Mouse (Mus musculus) cerebellum, postnatal 14 days (tissue): ENCODE measurements around the gene Klk9.

Experiments used
- DNase-seq, 2 experiments: peaks; one replicate each; pipeline ENCODE4 v3.0.0; 2021; ENCODE audit warnings: mixed read lengths in 2 of 2

The Klk9 gene

DNA sequence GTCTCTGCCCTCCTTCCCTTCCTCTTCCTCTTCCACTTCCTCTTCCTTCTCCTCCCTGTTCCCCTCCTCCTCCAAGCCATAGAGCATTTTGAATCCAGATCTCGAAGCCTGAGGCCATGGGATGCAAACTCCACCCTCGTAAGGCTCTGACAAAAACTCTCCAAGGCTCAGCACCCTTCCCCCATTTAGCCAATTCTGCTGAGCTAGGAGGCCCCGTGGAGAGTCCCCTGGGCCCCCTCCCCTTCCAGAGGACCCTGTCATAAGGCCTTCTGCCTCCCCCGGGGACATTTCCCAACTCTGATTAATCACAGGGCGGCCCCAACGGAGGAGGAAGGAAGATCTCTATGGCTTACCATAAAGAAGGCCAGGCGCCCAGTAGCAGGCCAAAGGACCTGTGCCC lies at the start of gene Klk9:
Gene Klk9, plus strand, starts transcription at position 301 of the 400 bp plus-strand sequence.
- no peak for DNase-seq

DNA sequence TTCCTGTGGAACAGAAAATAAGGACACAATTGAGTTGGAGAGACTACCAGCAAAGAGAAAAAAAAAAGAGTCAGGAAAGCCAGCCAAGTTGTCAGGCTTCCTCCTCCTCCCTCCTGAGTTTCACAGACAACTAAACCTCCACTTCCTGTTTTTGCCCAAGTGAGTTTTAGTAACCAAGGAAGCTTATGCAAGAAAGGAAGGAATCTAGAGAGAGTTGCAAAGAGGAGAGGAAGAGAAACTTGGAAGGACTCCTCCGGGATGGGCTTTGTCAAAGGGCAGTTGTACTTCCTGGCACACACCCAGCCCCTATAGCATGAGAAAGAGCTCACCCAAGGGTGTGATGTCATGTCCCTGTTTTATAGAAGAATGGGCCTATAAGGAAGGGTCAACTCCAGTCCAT lies 43.9 kb upstream of the Klk9 start:
- DNase-seq, result no peak

GRCm38 (mm10) chr7:43752806-43753205 lies 38.9 kb upstream of the Klk9 start:
- no peak for DNase-seq

- DNase-seq, result no peak
These were observed 25.2 kb upstream of the Klk9 start for GRCm38 (mm10) chr7:43766484-43766883.

- no peak for DNase-seq
These were observed 23.1 kb upstream of the Klk9 start, which contains the start of gene Klk12 for GRCm38 (mm10) chr7:43768597-43768996. Gene Klk12, plus strand, starts transcription at chr7:43768897.

DNA sequence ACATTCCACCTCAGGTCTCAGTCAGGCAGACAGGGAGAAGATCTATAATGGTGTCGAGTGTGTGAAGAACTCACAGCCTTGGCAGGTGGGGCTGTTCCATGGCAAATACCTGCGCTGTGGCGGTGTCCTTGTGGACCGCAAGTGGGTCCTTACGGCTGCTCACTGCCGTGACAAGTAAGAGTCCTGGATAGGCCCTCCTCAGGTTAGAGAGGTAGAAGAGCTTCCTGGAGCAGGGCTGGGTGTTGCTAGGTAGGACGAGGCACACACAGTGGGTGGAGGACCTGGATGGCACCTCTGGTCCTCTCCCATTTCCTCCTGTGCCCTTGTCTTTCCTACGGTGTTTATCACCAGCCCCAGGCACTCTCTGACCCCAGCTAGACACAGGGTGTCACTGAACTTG lies 22.1 kb upstream of the Klk9 start:
- DNase-seq, result no peak

DNA sequence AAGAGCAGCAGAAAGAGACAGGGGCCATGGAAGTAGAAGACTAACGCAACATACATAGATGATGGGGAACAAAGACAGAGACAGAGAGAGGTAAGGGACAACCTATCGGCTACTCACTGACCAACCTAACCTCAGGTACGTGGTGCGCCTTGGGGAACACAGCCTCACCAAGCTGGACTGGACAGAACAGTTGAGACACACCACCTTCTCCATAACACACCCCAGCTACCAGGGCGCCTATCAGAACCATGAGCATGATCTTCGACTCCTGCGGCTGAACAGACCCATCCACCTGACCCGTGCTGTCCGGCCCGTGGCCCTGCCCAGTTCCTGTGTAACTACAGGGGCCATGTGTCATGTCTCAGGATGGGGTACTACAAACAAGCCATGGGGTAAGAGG lies 21.0 kb upstream of the Klk9 start:
- DNase-seq, result no peak

- DNase-seq, result no peak
These were observed 19.8 kb upstream of the Klk9 start for GRCm38 (mm10) chr7:43771916-43772315.

DNA sequence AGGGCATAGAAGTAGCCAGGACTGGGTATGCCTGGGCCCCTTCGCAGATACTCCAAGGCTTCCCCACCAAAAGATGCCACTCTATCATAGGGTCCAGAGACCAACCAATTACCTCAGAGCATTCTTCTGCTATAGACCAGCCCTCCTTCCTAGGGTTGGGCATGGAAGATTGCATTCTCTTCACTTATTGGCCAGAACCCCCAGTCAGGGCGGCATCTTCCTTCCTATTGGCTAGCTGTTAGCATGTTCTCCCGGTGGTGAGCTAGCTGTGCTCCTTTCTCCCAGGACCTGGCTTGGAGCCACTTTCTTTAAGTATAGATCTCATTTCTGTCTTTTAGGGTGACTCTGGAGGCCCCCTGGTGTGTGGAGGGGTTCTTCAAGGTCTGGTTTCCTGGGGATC lies 18.8 kb upstream of the Klk9 start:
- DNase-seq, result no peak

- DNase-seq, result no peak
These were observed 17.3 kb upstream of the Klk9 start, which contains the start of gene Klk11 for GRCm38 (mm10) chr7:43774364-43774763. Gene Klk11, plus strand, starts transcription at chr7:43774604.

GRCm38 (mm10) chr7:43774802-43775201 lies 16.9 kb upstream of the Klk9 start:
- no peak for DNase-seq

- DNase-seq, result no peak
These were observed 16.2 kb upstream of the Klk9 start for GRCm38 (mm10) chr7:43775311-43776057.

- no peak for DNase-seq
These were observed 15.2 kb upstream of the Klk9 start for GRCm38 (mm10) chr7:43776506-43776905.

GRCm38 (mm10) chr7:43777423-43777822 lies 14.3 kb upstream of the Klk9 start:
- no peak for DNase-seq

GRCm38 (mm10) chr7:43778176-43778970 lies 13.3 kb upstream of the Klk9 start:
- DNase-seq, result no peak

GRCm38 (mm10) chr7:43780241-43780640 lies 11.4 kb upstream of the Klk9 start:
- no peak for DNase-seq

DNA sequence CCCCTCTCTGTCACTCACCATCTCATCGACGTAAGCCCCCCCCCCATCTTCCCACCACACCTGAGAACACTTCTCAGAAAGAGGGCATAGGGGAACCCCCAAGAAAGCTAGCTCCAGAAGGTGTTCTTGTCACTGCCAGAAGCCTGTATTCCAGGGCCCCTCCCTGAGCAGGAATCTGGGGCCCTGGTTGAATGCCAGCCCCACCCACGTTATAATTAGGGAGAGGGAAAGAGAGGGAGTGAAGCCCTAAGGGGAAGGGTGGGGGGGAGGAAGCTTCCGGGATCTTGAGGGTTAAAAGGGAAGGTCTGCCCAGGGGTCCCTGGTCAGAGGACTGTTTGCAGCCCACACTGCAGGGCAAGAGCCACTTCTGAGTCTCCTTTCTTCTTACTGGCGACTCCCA lies 10.9 kb upstream of the Klk9 start, which contains the start of gene Klk10:
Gene Klk10, plus strand, starts transcription at position 290 of the 400 bp plus-strand sequence.
- no peak for DNase-seq

- no peak for DNase-seq
These were observed 10.2 kb upstream of the Klk9 start for GRCm38 (mm10) chr7:43781541-43781940.

- DNase-seq, result peak; percentile 66 to 81
These were observed 9.1 kb upstream of the Klk9 start for GRCm38 (mm10) chr7:43782275-43783265.

GRCm38 (mm10) chr7:43785286-43785685 lies 6.4 kb upstream of the Klk9 start:
- no peak for DNase-seq

- DNase-seq, result no peak
These were observed 3.6 kb upstream of the Klk9 start for GRCm38 (mm10) chr7:43788096-43788495.

DNA sequence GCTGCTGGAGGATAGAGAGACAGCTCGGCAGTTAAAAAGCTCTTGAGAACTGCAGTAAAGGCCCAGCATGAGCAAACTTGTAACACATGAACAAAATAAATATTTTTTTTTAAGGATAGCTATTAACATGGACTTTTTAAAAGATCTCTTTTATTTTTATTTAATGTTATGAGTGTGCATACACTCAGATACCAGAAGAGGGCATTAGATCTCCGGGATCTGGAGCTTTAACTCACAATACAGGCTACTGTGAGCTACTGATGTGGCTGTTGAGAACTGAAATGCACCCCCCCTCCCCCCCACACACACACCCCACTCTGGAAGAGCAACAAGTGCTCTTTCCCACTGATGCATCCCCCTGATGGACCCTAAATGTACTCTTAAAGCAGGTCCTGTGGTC lies 2.4 kb upstream of the Klk9 start:
- no peak for DNase-seq

GRCm38 (mm10) chr7:43796355-43796754 lies 4.7 kb downstream of the Klk9 start:
- no peak for DNase-seq
